Mouse (Mus musculus): ENCODE results near the gene Noxa1. TPM values are rescaled to one million over a fixed set of nuclear protein-coding genes. Genes with fewer than 3 reads are reported as not detected.
A peak's percentile ranks its signal among the peaks of the same experiment; 100 is the strongest.

The Noxa1 gene
- polyA plus RNA-seq, 1 experiment from 2014 or later, result 0.43 TPM

DNA sequence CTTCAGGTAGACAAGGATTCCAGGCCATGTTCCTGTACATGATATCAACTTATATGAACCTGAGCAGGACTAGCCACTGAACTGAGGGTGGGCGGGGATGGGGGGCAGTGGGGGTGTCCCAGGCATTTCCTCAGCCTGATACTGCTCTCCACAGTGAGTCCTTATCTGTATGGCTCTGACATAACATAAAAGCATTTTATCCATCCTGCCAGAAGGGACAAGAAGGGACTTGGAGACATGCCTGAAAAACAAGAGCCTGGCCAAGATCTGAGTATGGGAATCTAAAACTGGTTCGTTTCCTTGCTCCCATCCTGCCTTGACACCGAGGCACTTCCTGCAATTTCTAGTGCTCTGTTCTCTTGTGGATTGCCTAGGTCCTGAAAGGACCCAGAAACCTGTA, 11.1 kb upstream of the Noxa1 start:
- H3K4me2 ChIP-seq (ENCODE audit: low read length), result no peak overlapping the region
- no peak overlapping the region for H3K27ac ChIP-seq
- DNase-seq (ENCODE audit: low spot score), result no peak
- no peak for TF ChIP-seq CTCF (IDR thresholded peaks at IDR 0.05; ENCODE audit: low read depth)
- no peaks in the 10 kb centered on the region for H3K9me3 ChIP-seq (replicated peaks; ENCODE audit: low read length)
- H3K4me3 ChIP-seq (replicated peaks; ENCODE audit: low read depth, low read length), result no peak overlapping the region
- no peaks in the 10 kb centered on the region for H3K27me3 ChIP-seq (ENCODE audit: insufficient read depth, low read length)
- WGBS, result 70% methylated on average over 3 of the region's 3 CpGs
- H3K4me1 ChIP-seq (replicated peaks; ENCODE audit: insufficient read depth, low read length), result no peaks in the 10 kb centered on the region
- no peak overlapping the region for H3K9ac ChIP-seq (ENCODE audit: low read depth, low read length)
- ATAC-seq (replicated peaks; ENCODE audit: low FRiP score, low read depth), result no peak
- H3K36me3 ChIP-seq (ENCODE audit: insufficient read depth, low read length), result no peaks in the 10 kb centered on the region

DNA sequence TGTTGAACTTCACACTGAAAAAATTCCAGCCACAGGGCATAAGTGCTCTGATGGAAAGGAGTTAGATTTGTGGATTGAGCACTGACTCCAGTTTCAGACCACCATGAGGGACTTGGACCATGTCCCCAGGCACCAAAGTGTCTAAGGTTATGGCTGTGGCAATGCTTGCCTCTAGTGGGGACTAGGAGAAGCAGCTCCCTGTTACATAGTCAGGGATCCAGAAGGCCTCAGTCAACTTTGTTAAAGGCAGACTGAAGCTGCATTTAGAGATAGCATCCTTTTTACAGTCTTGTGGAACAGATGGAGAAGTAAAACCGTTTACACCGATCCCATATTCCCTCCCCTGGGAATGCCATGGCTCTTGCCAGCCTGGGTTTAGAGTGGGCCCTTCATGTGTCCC, 9.2 kb upstream of the Noxa1 start:
- no peak overlapping the region for H3K4me2 ChIP-seq (ENCODE audit: low read length)
- H3K27ac ChIP-seq, result no peak overlapping the region
- ATAC-seq (replicated peaks; ENCODE audit: low FRiP score, low read depth) (no peak), DNase-seq (ENCODE audit: low spot score) (no peak)
- no peak overlapping the region for H3K9ac ChIP-seq (ENCODE audit: low read depth, low read length)
- no peaks in the 10 kb centered on the region for H3K9me3 ChIP-seq (replicated peaks; ENCODE audit: low read length)
- H3K4me1 ChIP-seq (replicated peaks; ENCODE audit: insufficient read depth, low read length), result no peaks in the 10 kb centered on the region
- H3K27me3 ChIP-seq (ENCODE audit: insufficient read depth, low read length), result no peaks in the 10 kb centered on the region
- TF ChIP-seq CTCF (IDR thresholded peaks at IDR 0.05; ENCODE audit: low read depth), result no peak
- 78% methylated on average over 2 of the region's 2 CpGs for WGBS
- no peak overlapping the region for H3K4me3 ChIP-seq (replicated peaks; ENCODE audit: low read depth, low read length)
- H3K36me3 ChIP-seq (ENCODE audit: insufficient read depth, low read length), result no peaks in the 10 kb centered on the region

DNA sequence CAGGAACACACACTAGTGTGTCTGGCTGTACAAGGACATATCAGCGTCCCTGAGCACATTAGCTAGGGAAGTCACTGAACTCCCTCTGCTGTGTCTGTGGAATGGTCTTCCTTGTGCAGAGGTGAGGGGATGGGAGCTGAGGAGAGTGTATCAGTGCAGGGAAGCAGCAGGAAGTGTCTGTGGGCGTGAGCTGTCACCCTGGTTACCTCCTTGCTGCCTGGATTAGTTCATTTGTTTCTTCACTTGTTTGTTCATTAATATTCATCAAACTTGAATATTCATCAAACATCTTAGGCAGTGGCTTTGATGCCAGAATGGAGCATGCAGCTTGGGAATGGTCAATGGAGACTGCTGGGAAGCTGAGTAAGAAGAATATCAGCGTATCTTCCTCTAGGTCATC, 4.8 kb upstream of the Noxa1 start:
- WGBS, result 68% methylated on average over 3 of the region's 3 CpGs
- TF ChIP-seq CTCF (IDR thresholded peaks at IDR 0.05; ENCODE audit: low read depth), result no peak

DNA sequence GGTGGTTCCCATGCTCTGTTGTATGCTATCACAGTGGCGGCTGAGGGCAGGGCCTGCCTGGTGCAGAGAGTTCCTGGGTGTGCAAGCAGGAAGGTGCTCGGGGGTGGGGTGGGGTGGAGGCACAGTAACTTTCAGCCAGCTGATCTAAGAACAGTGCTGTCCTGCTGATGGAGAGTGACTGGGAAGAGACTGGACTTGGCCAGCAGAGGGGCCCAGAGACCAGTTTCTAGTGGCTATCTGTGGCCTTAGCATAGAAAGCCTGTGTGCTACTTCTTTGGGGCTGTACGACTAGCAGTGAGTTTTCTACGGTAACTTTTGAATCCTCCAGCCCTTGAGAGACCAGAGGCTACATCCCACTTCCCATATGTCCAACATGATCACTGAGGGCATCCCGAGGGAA, 4.0 kb upstream of the Noxa1 start:
- Histone ChIP-seq H3K36me3 (ENCODE audit: insufficient read depth, low read length) (no peaks in the 10 kb centered on the region), H3K9ac (ENCODE audit: low read depth, low read length) (no peak overlapping the region), H3K27me3 (ENCODE audit: insufficient read depth, low read length) (no peaks in the 10 kb centered on the region), H3K27ac (no peak overlapping the region), H3K4me1 (replicated peaks; ENCODE audit: insufficient read depth, low read length) (no peaks in the 10 kb centered on the region), H3K9me3 (replicated peaks; ENCODE audit: low read length) (no peaks in the 10 kb centered on the region), H3K4me2 (ENCODE audit: low read length) (no peak overlapping the region), H3K4me3 (replicated peaks; ENCODE audit: low read depth, low read length) (no peak overlapping the region)
- ATAC-seq (replicated peaks; ENCODE audit: low FRiP score, low read depth), result no peak
- 62% methylated on average over 5 of the region's 5 CpGs for WGBS
- TF ChIP-seq CTCF (IDR thresholded peaks at IDR 0.05; ENCODE audit: low read depth), result peak; percentile 72
- DNase-seq (ENCODE audit: low spot score), result peak; percentile 77

More for the DNA sequence above, 4.8 kb upstream of the Noxa1 start:
- no peak overlapping the region for H3K4me2 ChIP-seq (ENCODE audit: low read length)
- no peak overlapping the region for H3K9ac ChIP-seq (ENCODE audit: low read depth, low read length)
- no peak overlapping the region for H3K4me3 ChIP-seq (replicated peaks; ENCODE audit: low read depth, low read length)
- no peak for ATAC-seq (replicated peaks; ENCODE audit: low FRiP score, low read depth)
- DNase-seq (ENCODE audit: low spot score), result no peak
- no peaks in the 10 kb centered on the region for H3K9me3 ChIP-seq (replicated peaks; ENCODE audit: low read length)
- no peak overlapping the region for H3K27ac ChIP-seq
- no peaks in the 10 kb centered on the region for H3K4me1 ChIP-seq (replicated peaks; ENCODE audit: insufficient read depth, low read length)
- H3K27me3 ChIP-seq (ENCODE audit: insufficient read depth, low read length), result no peaks in the 10 kb centered on the region
- no peaks in the 10 kb centered on the region for H3K36me3 ChIP-seq (ENCODE audit: insufficient read depth, low read length)

DNA sequence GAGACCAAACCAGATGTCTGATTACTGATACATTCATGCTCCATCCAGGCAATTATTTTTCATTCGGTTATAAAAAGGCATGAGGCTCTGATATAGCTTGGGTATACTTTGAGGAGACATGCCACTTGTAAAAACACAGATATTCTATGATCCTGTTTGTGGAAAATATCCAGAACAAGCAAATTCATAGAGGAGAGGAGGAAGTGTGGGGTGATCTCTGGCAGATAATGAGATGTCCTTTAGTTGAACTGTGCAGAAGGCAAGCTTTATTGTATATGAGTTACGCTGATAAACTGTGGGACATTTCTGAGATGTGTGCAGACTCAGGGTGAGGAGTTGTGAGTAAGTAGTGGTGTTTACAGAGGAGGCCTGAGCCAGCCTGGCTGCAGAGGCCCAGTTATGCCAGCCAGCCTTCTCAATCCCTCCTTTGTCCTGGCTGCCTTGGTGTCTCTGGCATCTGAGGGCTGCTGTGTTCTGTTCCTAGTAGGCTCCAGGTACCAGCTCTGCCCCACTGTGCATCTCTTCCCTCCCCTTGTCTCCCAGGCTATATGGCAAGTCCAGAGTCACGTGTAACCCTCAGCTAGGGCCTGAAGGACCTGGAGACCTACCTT, 3.2 kb upstream of the Noxa1 start:
- Histone ChIP-seq H3K9ac (ENCODE audit: low read depth, low read length) (no peak overlapping the region), H3K27ac (0 out of 2 replicates have a peak overlapping the region, but pooled peaks have one; percentile 6), H3K27me3 (ENCODE audit: insufficient read depth, low read length) (no peaks in the 10 kb centered on the region), H3K9me3 (replicated peaks; ENCODE audit: low read length) (no peaks in the 10 kb centered on the region), H3K4me2 (ENCODE audit: low read length) (no peak overlapping the region), H3K4me1 (replicated peaks; ENCODE audit: insufficient read depth, low read length) (no peaks in the 10 kb centered on the region), H3K4me3 (replicated peaks; ENCODE audit: low read depth, low read length) (no peak overlapping the region), H3K36me3 (ENCODE audit: insufficient read depth, low read length) (no peaks in the 10 kb centered on the region)
- no peak for ATAC-seq (replicated peaks; ENCODE audit: low FRiP score, low read depth)
- no peak for TF ChIP-seq CTCF (IDR thresholded peaks at IDR 0.05; ENCODE audit: low read depth)
- DNase-seq (ENCODE audit: low spot score), result no peak
- 68% methylated on average over 3 of the region's 3 CpGs for WGBS

DNA sequence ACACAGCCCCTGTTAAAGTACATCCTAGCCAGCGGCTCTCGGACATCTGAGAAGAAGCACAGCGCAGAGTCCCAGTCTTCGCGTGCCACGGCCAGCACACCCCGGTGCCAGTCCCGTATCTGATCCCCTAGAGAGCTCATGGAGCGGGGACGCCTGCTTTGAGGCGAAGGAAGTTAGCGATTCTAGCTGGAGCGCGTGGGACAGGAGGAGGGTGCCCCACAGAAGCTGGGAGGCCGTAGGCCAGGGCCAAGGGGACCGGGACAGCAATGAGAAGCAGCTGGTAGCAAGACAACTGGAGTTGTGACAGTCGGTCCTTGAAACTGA, 202 bp downstream of the Noxa1 start:
- TF ChIP-seq CTCF (IDR thresholded peaks at IDR 0.05; ENCODE audit: low read depth), result no peak
- H3K27ac ChIP-seq, result no peak overlapping the region
- peak overlapping the region; percentile 44 for H3K4me2 ChIP-seq (ENCODE audit: low read length)
- no peaks in the 10 kb centered on the region for H3K36me3 ChIP-seq (ENCODE audit: insufficient read depth, low read length)
- ATAC-seq (replicated peaks; ENCODE audit: low FRiP score, low read depth) (0 out of 2 replicates have a peak, but pooled peaks have one; percentile 24), DNase-seq (ENCODE audit: low spot score) (no peak)
- no peaks in the 10 kb centered on the region for H3K27me3 ChIP-seq (ENCODE audit: insufficient read depth, low read length)
- WGBS, result 41% methylated on average over 17 of the region's 17 CpGs
- no peak overlapping the region for H3K4me3 ChIP-seq (replicated peaks; ENCODE audit: low read depth, low read length)
- no peaks in the 10 kb centered on the region for H3K9me3 ChIP-seq (replicated peaks; ENCODE audit: low read length)
- no peak overlapping the region for H3K9ac ChIP-seq (ENCODE audit: low read depth, low read length)
- H3K4me1 ChIP-seq (replicated peaks; ENCODE audit: insufficient read depth, low read length), result no peaks in the 10 kb centered on the region

DNA sequence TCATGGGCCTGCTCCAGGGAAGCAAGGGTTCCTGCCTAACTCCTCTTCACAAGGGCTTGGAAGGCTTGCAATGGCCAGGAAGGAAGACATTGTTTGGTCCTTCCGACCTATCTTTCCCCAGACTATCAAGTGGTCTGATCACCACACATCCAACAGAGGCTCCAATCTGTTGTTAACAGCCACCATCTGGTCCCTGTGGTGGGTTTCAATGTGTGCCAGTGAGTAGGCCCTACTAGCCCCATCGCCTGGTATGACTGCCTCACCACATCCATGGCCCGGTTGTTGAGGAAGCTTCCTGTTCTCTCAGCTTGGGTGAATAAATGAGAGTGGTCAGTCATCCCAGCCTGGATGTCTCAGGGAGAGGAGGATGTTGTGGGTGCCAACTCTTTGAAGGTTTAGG, 6.3 kb downstream of the Noxa1 start:
- Histone ChIP-seq H3K27me3 (ENCODE audit: insufficient read depth, low read length) (no peaks in the 10 kb centered on the region), H3K4me3 (replicated peaks; ENCODE audit: low read depth, low read length) (no peak overlapping the region), H3K9me3 (replicated peaks; ENCODE audit: low read length) (no peaks in the 10 kb centered on the region), H3K4me1 (replicated peaks; ENCODE audit: insufficient read depth, low read length) (no peaks in the 10 kb centered on the region), H3K36me3 (ENCODE audit: insufficient read depth, low read length) (no peaks in the 10 kb centered on the region), H3K27ac (no peak overlapping the region), H3K9ac (ENCODE audit: low read depth, low read length) (no peak overlapping the region), H3K4me2 (ENCODE audit: low read length) (no peak overlapping the region)
- no peak for DNase-seq (ENCODE audit: low spot score)
- 88% methylated on average over 3 of the region's 3 CpGs for WGBS
- no peak for TF ChIP-seq CTCF (IDR thresholded peaks at IDR 0.05; ENCODE audit: low read depth)
- no peak for ATAC-seq (replicated peaks; ENCODE audit: low FRiP score, low read depth)
